Mouse (Mus musculus): ENCODE data around the gene Wwox. TPM values are rescaled to one million over a fixed set of nuclear protein-coding genes. Genes with fewer than 3 reads are reported as not detected.

Wwox gene
- total and polyA plus RNA-seq, 3 experiments: 7.6 to 61.8 (median 12.2) TPM

DNA sequence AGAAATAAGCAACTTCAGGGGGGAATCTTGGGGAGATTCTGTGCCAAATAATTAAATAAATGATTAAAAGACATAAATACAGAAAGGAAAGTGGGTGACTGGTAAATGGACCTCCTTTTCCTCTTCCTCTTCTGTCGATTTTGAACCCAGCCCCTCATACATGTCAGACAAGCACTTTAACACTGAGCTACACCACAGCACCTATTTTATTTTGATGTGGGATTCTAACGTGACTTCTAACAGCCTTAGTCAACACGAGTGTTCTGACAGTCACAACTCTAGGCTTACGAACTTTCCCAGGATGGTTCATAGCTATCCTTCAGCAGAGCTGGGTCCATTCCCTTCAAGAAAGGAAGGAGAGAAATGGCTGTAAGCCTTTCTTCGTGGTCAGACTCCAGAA, 435.7 kb downstream of the Wwox start:
- TF ChIP-seq MXI1 (IDR thresholded peaks at IDR 0.05; ENCODE audit: low read depth, low read length) (no peak), GATA1 (IDR thresholded peaks at IDR 0.05; ENCODE audit: low read depth, low read length) (no peak), USF1 (IDR thresholded peaks at IDR 0.05; ENCODE audit: low read depth, low read length) (no peak), MYC (IDR thresholded peaks at IDR 0.05; ENCODE audit: low read depth, low read length) (no peak)
- H3K4me1 ChIP-seq (ENCODE audit: control insufficient read depth in 1 of 2, insufficient read depth in 2 of 2, low read length in 2 of 2): no peaks in the 10 kb centered on the region

DNA sequence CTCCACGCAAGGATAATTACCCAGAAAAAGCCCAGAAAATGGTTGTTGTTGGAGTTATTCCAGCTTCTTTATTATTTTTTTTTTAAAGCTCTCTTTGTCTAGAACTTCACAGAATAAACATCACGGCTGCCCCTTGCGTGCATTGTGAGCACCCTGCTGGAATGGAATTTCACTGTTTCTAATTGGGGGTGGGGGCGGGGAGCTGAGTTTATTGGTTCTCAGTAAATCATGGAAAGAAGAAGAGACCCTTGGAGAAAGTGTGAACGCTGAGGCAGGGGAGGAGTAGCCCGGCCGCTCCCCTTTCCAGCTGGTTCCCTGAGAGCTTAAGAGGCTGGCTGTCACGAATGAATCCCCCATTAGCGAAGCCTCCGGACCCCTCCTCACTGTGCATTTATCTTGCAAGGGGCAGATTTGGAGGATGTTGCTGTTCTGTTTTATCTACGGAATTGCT, 436.7 kb downstream of the Wwox start:
- Histone ChIP-seq H3K9ac (ENCODE audit: control insufficient read depth, low read depth, low read length, poor library complexity, severe bottlenecking) (no peak overlapping the region), H3K4me3 (ENCODE audit: control insufficient read depth in 1 of 2, insufficient read depth in 1 of 2, low read depth in 2 of 2, low read length in 2 of 2) (no peak overlapping the region), H3K9me3 (replicated peaks; ENCODE audit: insufficient read depth, low read length) (no peaks in the 10 kb centered on the region), H3K36me3 (ENCODE audit: control insufficient read depth in 1 of 2, insufficient read depth in 2 of 2, low read length in 2 of 2) (no peaks in the 10 kb centered on the region), H3K79me2 (ENCODE audit: control insufficient read depth, insufficient read depth, low read length, poor library complexity) (no peaks in the 10 kb centered on the region), H3K4me1 (ENCODE audit: control insufficient read depth in 1 of 2, insufficient read depth in 2 of 2, low read length in 2 of 2) (no peaks in the 10 kb centered on the region), H3K27ac (ENCODE audit: control insufficient read depth, low read depth, low read length) (no peak overlapping the region), H3K27me3 (ENCODE audit: control insufficient read depth in 1 of 2, insufficient read depth in 2 of 2, low read length in 2 of 2) (no peaks in the 10 kb centered on the region)
- DNase-seq (ENCODE audit: low read depth, low spot score): no peak
- TF ChIP-seq POLR2AphosphoS5 (IDR thresholded peaks at IDR 0.05; ENCODE audit: borderline replicate concordance, low read depth, low read length): no peak
- TF ChIP-seq EP300 (IDR thresholded peaks at IDR 0.05; ENCODE audit: low read depth in 1 of 2, low read length in 2 of 2): no peak

More for the DNA sequence above, 435.7 kb downstream of the Wwox start:
- Histone ChIP-seq H3K9ac (ENCODE audit: control insufficient read depth, low read depth, low read length, poor library complexity, severe bottlenecking) (no peak overlapping the region), H3K27ac (ENCODE audit: control insufficient read depth, low read depth, low read length) (no peak overlapping the region), H3K4me3 (ENCODE audit: control insufficient read depth in 1 of 2, insufficient read depth in 1 of 2, low read depth in 2 of 2, low read length in 2 of 2) (no peak overlapping the region), H3K9me3 (replicated peaks; ENCODE audit: insufficient read depth, low read length) (no peaks in the 10 kb centered on the region), H3K36me3 (ENCODE audit: control insufficient read depth in 1 of 2, insufficient read depth in 2 of 2, low read length in 2 of 2) (no peaks in the 10 kb centered on the region), H3K27me3 (ENCODE audit: control insufficient read depth in 1 of 2, insufficient read depth in 2 of 2, low read length in 2 of 2) (no peaks in the 10 kb centered on the region), H3K79me2 (ENCODE audit: control insufficient read depth, insufficient read depth, low read length, poor library complexity) (no peaks in the 10 kb centered on the region)
- DNase-seq (ENCODE audit: low read depth, low spot score): no peak

GRCm38 (mm10) chr8:114876696-114877206, 437.3 kb downstream of the Wwox start:
- DNase-seq (ENCODE audit: low read depth, low spot score): no peak
- Histone ChIP-seq H3K4me3 (ENCODE audit: control insufficient read depth in 1 of 2, insufficient read depth in 1 of 2, low read depth in 2 of 2, low read length in 2 of 2) (no peak overlapping the region), H3K9me3 (replicated peaks; ENCODE audit: insufficient read depth, low read length) (no peaks in the 10 kb centered on the region), H3K4me1 (ENCODE audit: control insufficient read depth in 1 of 2, insufficient read depth in 2 of 2, low read length in 2 of 2) (no peaks in the 10 kb centered on the region), H3K9ac (ENCODE audit: control insufficient read depth, low read depth, low read length, poor library complexity, severe bottlenecking) (no peak overlapping the region), H3K27ac (ENCODE audit: control insufficient read depth, low read depth, low read length) (no peak overlapping the region), H3K36me3 (ENCODE audit: control insufficient read depth in 1 of 2, insufficient read depth in 2 of 2, low read length in 2 of 2) (no peaks in the 10 kb centered on the region), H3K27me3 (ENCODE audit: control insufficient read depth in 1 of 2, insufficient read depth in 2 of 2, low read length in 2 of 2) (no peaks in the 10 kb centered on the region), H3K79me2 (ENCODE audit: control insufficient read depth, insufficient read depth, low read length, poor library complexity) (no peaks in the 10 kb centered on the region)
- TF ChIP-seq USF2 (IDR thresholded peaks at IDR 0.05; ENCODE audit: borderline replicate concordance in 1 of 2, insufficient read depth in 1 of 2, low read depth in 1 of 2, low read length in 2 of 2): no peak
- TF ChIP-seq ETS1 (IDR thresholded peaks at IDR 0.05; ENCODE audit: low read depth, low read length): no peak
- TF ChIP-seq NELFE (IDR thresholded peaks at IDR 0.05; ENCODE audit: low read depth, low read length): no peak
- TF ChIP-seq MYB (IDR thresholded peaks at IDR 0.05; ENCODE audit: low read depth, low read length): no peak
